Mouse (Mus musculus) kidney, postnatal 36 days (tissue): Measurements from ENCODE around the gene Nelfe.

Experiments used
- DNase-seq, 2 experiments: peaks; one replicate each; pipeline ENCODE4 v3.0.0; 2021 to 2022; ENCODE audit warnings: mixed read lengths in 2 of 2

Nelfe gene

GRCm38 (mm10) chr17:34847615-34848014 lies 2.6 kb upstream of the Nelfe start:
- no peak for DNase-seq

GRCm38 (mm10) chr17:34850517-34851125 lies 430 bp downstream of the Nelfe start:
- DNase-seq: peak; percentile 31 to 51

DNA sequence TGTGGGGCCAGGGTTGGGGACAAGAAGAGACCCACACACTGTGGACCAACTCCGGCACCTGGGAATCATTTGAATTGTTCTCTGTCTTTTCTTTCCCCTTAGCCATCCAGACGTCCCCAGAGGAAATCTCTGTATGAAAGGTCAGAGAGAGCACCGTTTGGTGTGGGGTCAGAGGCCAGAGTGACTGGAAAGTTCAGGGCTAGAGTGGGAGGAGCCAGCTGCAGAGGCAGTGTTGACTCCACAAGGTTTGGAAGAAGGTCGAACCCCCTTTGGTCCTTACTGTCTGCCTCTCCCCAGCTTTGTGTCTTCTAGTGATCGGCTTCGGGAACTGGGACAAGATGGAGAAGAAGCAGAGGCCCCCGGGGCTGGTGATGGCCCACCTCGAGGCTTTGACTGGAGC lies 3.3 kb downstream of the Nelfe start:
- DNase-seq: no peak

GRCm38 (mm10) chr17:34854761-34855160 lies 4.6 kb downstream of the Nelfe start:
- no peak for DNase-seq

DNA sequence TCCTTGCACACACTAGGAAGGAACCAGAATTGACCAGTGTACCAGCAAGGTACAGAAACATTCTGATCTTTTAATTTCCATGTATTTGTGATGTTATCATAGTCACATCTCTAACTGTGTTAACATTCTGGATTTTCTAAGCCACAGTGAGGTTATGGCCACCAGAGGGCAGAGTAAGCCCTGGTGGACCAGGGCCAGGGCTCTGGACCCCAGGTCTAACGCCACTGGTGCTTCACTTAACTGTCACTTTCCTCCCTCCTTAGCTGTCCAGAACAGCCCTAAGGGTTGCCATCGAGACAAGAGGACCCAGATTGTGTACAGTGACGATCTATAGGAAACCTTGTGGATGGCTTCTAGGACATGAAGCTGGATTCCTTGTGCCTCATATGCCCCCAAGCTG lies 5.6 kb downstream of the Nelfe start:
- peak; percentile 45 to 80 for DNase-seq

DNA sequence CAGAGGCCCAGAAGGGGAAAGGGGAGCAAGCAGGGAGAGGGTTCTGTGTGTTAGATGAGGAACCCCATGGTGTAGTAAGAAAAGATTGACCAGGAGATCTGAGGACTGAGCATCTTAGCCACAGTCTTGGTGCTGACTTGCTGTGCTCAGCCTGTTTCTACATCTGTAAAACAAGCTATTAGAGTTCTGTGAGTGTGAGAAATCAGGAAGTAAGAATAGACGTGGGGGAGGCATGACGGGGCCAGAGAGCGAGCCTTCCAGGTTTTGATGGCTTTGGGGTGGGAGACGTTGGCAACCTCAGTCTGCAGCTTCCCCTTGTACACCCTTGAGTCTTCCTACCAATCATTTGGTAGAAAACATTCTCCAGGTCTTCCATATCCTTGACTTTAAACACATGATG lies 8.5 kb downstream of the Nelfe start:
- no peak for DNase-seq

DNA sequence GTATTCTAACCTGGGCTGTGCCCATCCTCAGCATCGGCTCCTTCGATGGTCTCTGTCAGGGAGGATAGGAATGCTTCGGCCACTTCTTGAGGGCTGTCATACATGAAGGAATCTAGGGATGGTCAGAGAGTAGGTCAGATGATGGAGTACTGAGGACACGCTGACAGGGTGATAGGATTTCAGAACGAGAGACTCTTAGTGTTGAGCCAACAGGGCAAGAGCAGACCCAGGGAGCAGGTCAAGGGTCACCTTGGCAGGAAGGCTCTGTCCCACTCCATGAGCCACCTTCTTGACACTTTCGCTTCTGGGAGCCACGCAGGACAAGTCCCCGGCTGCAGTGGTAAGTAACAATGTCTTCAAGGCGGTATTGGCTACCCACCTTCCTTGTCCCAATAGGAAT lies 10.3 kb downstream of the Nelfe start:
- peak in 1 of 2 experiments; percentile 44 for DNase-seq

GRCm38 (mm10) chr17:34861704-34862415 lies 11.7 kb downstream of the Nelfe start:
- peak; percentile 79 to 83 for DNase-seq

DNA sequence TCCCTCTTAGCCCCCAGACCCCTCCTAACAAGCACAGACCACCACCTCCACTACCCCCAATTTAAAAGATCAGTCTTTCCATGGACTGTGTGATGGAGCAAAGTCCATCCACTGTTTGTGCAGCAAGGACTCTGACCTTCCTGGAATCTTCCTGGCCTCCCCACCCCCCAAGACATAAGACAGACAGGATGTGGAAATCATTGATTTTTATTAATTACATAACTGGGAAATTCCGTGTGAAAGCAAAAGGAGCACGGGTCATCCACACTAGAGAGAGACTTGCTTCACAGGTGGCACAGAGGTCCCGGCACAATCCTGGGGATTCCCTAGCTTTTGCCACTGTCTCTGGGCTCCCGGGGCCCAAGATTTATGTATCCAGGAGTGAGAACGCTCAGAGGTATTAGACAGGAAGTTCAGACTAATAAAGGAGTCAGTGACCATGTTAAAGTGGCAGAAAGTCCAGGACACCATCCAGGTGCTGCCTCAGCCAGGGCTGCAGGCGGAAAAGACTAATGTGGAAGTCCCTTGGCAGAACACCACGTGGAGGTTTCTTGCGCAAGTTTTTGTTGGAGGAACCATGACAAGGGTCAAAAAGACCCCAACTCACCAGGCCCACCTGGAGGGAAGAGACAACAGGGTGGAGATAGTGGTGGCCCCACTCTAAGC lies 12.4 kb downstream of the Nelfe start, which contains the start of gene Cfb:
Gene Cfb, minus strand, starts transcription at position 103 of the 666 bp plus-strand sequence.
- DNase-seq: peak; percentile 80 to 86

GRCm38 (mm10) chr17:34865981-34866380 lies 15.8 kb downstream of the Nelfe start:
- no peak for DNase-seq

GRCm38 (mm10) chr17:34874321-34874720 lies 24.1 kb downstream of the Nelfe start:
- DNase-seq: no peak

GRCm38 (mm10) chr17:34879336-34879879 lies 29.2 kb downstream of the Nelfe start, which contains the start of gene Zbtb12:
TSS of gene Zbtb12 (plus strand) at chr17:34879483.
- no peak for DNase-seq

DNA sequence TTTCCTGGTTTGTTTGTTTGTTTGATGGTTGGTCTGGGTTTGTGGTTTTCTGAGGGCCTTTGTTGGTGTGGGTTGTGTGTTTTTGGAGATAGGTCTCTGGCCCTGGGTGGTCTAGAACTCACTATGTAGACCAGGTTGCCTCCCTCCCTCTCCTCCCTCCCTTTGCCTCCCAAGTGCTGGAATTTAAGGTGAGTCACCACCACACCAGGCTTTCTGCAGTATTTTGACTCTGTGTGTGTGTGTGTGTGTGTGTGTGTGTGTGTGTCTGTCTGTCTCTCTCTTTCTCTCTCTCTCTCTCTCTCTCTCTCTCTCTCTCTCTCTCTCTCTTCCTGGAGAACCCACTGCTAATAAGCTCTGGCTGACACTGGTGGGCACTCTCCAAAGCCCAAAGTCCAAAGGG lies 31.0 kb downstream of the Nelfe start:
- DNase-seq: peak in 1 of 2 experiments; percentile 5

DNA sequence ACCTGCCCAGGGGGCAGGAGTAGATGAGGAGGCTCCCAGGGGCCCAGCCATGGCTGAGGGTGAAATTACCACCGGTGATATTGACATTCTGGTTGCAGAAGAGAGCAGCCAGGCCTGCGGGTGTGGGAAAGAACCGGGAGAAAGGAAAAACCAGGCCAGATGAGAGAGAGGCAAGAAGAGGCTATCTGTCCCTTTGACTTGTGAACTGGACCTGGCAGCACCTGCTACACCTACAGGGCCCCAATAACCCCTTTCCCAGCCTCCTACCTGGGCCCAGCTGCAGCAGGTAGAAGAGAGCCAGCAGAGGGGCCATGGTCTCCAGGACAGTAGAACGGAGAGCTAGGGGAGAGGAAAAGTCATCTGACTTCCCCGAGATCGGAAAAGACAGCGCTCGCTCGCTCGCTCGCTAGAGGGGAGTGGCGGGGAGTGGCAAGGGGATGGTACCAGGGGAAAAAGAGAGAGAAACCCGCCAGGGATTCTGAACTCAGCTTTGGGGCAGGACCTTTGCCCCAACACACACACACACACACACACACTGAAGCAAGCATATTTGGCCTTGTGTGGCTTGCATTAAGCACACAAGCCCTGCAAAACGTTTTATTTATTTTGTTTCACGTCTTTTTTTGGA lies 31.6 kb downstream of the Nelfe start, which contains the start of gene Gm20547:
Gene Gm20547, minus strand, starts transcription at position 360 of the 628 bp plus-strand sequence.
- DNase-seq: peak; percentile 58 to 66

DNA sequence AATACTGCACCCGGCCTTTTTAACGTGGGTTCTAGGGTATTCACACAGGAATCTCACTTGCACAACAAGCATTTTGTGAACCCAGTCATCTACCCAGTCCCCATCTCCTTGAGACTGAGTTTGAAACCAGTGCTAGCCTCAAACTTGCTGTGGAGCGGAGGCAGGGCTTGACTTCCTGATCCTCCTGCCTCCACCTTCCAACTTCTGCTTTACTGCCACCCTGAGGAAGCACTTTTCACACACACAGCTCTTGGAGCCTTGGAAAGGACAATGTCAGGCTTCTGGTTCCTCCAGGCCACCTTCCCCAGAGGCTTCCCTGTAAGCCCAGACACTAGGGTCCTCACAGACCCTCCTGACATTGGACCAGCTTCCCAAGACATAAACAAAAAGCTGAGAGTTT lies 33.1 kb downstream of the Nelfe start:
- DNase-seq: peak in 1 of 2 experiments; percentile 31

DNA sequence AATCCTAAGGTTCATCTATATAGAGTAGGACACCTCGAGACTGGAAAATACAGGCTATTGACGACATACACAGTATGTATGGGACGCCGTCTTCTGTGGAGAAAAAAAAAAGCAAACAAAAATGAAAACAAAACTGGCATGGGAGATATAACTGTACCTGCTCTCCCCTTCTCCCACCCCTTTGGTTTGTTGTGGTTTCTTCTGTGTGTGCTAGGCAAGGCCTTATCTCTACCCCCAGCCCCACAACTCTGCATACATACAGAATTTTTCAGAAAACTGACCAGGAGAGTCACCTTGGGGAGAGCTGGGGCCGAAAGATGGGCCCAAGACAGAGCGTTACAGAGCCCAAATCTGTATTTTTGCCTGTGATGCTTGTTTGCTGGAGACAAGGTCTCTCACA lies 34.5 kb downstream of the Nelfe start:
- no peak for DNase-seq

DNA sequence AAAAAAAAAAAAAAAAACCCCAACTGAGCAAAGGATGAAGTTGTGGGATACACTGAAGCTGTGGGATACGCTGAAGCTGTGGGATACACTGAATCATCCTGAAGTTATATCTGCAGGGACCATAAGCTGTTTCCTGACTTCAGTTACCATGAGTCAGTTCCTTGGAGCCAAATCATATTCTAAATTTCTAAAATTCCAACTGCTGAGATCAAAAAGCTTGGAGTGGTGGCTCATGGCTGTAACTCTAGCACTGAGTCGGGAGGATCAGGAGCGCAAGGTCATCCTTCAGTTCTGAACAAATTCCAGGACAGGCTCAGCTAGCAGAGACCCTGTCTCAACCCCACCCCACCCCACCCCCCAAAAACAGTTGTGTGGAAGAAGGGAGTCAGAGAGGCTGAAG lies 35.4 kb downstream of the Nelfe start:
- no peak for DNase-seq

GRCm38 (mm10) chr17:34887942-34888341 lies 37.8 kb downstream of the Nelfe start:
- DNase-seq: no peak

DNA sequence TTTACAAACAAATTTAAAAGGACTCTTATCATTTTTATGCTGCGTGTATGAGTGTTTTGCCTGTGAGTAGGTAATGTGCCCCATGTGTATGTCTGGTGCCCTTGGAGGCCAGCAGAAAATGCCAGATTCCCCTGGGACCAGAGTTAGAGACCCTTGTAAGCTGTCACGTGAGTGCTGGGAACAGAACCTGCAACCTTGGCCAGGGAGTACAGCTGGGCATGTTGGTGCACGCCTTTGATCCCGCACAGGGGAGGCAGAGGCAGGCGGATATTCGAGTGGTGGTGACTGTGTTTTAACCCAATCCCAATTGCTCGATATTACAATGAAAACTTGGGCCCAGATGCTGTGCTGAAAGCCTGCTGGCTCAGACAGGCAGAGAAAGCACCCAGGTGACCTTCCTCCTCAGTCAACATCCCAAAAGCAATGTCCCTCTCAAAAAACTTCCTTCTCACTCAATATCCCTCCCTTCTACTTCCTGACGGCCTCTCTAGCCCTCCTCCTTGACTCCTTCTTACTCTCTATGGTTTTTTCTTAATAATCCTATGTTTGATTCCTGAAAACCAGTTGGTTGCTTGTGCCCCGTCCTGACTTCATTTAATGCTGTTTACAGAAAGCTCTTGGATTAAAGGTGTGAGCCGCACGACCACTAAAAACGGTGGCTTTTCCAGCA lies 40.0 kb downstream of the Nelfe start:
- no peak for DNase-seq

DNA sequence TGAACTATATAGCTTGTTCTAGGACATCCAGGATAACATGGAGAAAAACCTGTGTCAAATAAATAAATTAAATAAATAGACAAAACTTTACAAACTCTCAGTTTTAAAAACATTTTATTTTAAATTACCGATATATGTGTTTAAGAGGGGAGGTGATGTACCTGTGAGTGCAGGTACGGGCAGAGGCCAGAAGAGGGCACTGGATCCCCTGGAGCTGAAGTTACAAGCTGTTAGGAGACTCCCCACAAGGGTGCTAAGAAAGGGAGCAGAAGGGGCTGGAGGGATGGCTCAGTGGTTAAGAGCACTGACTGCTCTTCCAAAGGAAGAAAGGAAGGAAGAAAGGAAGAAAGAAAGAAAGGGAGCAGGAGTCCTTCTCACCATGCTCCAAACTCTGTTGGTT lies 41.2 kb downstream of the Nelfe start:
- DNase-seq: peak in 1 of 2 experiments; percentile 40

DNA sequence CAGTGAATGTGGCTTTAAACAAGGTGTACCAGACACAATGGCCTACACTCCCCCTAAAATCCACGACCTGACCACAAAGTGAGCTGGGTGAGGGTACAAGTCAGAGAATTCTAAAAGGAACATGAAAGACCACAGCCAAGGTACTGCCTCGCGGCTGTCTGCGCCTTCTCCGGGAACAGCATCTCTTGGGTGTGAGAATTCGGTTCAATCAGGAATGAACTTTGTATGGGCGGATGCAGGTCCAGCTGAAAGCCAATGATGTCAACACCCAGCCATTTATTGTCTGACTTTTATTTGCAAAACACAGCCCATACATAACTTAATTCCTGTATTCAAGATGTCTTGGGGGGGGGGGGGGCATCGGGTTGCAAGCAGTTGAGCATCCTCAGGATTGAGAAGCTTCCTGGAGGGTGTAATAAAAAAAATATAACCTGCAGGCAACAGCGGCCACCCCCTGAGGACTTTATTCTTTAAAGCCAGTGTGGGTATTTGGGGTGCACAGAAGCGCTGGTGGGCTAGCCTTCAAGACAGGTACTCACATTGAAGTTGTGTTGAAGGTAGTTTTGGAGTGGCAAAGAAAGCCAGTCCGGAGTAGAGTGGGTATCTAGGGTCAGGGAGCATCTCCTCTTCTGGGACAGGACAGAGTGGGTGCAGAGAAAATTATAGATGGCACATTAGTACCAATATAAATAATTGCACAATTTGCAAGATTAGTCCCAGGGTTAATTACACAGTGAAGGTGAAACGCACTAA lies 43.1 kb downstream of the Nelfe start:
- no peak for DNase-seq
